ENCODE assay signal across 10 mouse cellular contexts in genomic region chrX:23556271-23556670, GRCm38 (mm10).
DNase-seq lines count a peak whose midpoint lies in the region; ATAC-seq and TF ChIP-seq lines count a peak whose summit lies in the region.
"Had no signal": no experiment of that assay in that cellular context is flagged by ENCODE, and none has a peak within 500 bp of the region (broad histone marks: within the 10 kb centered on the region; RNA-seq: fewer than 3 reads in every experiment).

No protein-coding gene starts in this region.

- no peak overlapping the region for H3K4me2 ChIP-seq in intestine, embryonic 16.5 days (ENCODE audit: low read depth, low read length)
- H3K4me2 ChIP-seq in intestine, postnatal 0 days (replicated peaks; ENCODE audit: low read depth): no peak overlapping the region
- H3K4me2 ChIP-seq: hindbrain, embryonic 14.5 days; stomach, embryonic 15.5 days had no signal

- peak; percentile 1 for DNase-seq in NIH3T3 (ENCODE audit: low read depth)
- peak; percentile 27 to 40 for DNase-seq in gastrocnemius, postnatal 4 days (ENCODE audit: low spot score in 2 of 2)
- peak; percentile 35 to 52 for DNase-seq in kidney, postnatal 4 days
- no peak for DNase-seq in left cerebral cortex, adult 9 months (ENCODE audit: low spot score in 2 of 2)
- DNase-seq: right cerebral cortex, adult 18-20 months had no signal

- 53% methylated on average over 1 of the region's 1 CpGs for WGBS in intestine, embryonic 16.5 days
- 41% methylated on average over 1 of the region's 1 CpGs for WGBS in intestine, postnatal 0 days

- H3K4me1 ChIP-seq in intestine, embryonic 16.5 days (ENCODE audit: control insufficient read depth, insufficient read depth, low read length): no peaks in the 10 kb centered on the region
- no peaks in the 10 kb centered on the region for H3K4me1 ChIP-seq in intestine, postnatal 0 days (replicated peaks; ENCODE audit: control insufficient read depth, insufficient read depth, low read length)
- H3K4me1 ChIP-seq: stomach, embryonic 15.5 days had no signal

- H3K9me3 ChIP-seq in intestine, embryonic 16.5 days (ENCODE audit: control insufficient read depth, low read length): no peaks in the 10 kb centered on the region
- no peaks in the 10 kb centered on the region for H3K9me3 ChIP-seq in intestine, postnatal 0 days (ENCODE audit: control insufficient read depth)
- H3K9me3 ChIP-seq: stomach, embryonic 15.5 days had no signal

- no peak overlapping the region for H3K4me3 ChIP-seq in intestine, embryonic 16.5 days (ENCODE audit: low read length)
- no peak overlapping the region for H3K4me3 ChIP-seq in intestine, postnatal 0 days (ENCODE audit: low read depth, low read length)
- H3K4me3 ChIP-seq: stomach, embryonic 15.5 days had no signal

- peak; percentile 58 for ATAC-seq in intestine, embryonic 16.5 days
- ATAC-seq in intestine, postnatal 0 days: no peak
- ATAC-seq in erythroblast, adult 5-6 weeks (replicated peaks; ENCODE audit: low FRiP score, poor library complexity, severe bottlenecking): no peak

- no peaks in the 10 kb centered on the region for H3K27me3 ChIP-seq in intestine, embryonic 16.5 days (replicated peaks; ENCODE audit: control insufficient read depth, insufficient read depth, low read length)
- no peaks in the 10 kb centered on the region for H3K27me3 ChIP-seq in intestine, postnatal 0 days (replicated peaks; ENCODE audit: control insufficient read depth, insufficient read depth, low read length)
- H3K27me3 ChIP-seq: stomach, embryonic 15.5 days had no signal

- H3K27ac ChIP-seq in intestine, embryonic 16.5 days (ENCODE audit: low read length): 0 out of 2 replicates have a peak overlapping the region, but pooled peaks have one; percentile 23
- H3K27ac ChIP-seq in intestine, postnatal 0 days (ENCODE audit: low read depth, low read length): no peak overlapping the region
- H3K27ac ChIP-seq: hindbrain, embryonic 14.5 days; stomach, embryonic 15.5 days had no signal

- no peak overlapping the region for H3K9ac ChIP-seq in intestine, embryonic 16.5 days (ENCODE audit: low read depth, low read length)
- H3K9ac ChIP-seq in intestine, postnatal 0 days (ENCODE audit: low read depth, low read length): no peak overlapping the region
- H3K9ac ChIP-seq: hindbrain, embryonic 14.5 days; stomach, embryonic 15.5 days had no signal

- H3K36me3 ChIP-seq in intestine, embryonic 16.5 days (ENCODE audit: control insufficient read depth, insufficient read depth, low read length): no peaks in the 10 kb centered on the region
- no peaks in the 10 kb centered on the region for H3K36me3 ChIP-seq in intestine, postnatal 0 days (ENCODE audit: control insufficient read depth, insufficient read depth)
- H3K36me3 ChIP-seq: stomach, embryonic 15.5 days had no signal

- TF ChIP-seq CTCF in intestine, postnatal 0 days (IDR thresholded peaks at IDR 0.05; ENCODE audit: low read depth): no peak

Comparison
In these comparisons a context has a peak if more than half of its experiments do, and no peak if none do; other contexts are left out.
1. DNase-seq: peak in NIH3T3 (single experiment), gastrocnemius, postnatal 4 days (2 of 2) and kidney, postnatal 4 days (2 of 2); none in left cerebral cortex, adult 9 months (0 of 2).